Mouse (Mus musculus): ENCODE data around the gene Chrm4.
A peak's percentile ranks its signal among the peaks of the same experiment; 100 is the strongest.

The Chrm4 gene

DNA sequence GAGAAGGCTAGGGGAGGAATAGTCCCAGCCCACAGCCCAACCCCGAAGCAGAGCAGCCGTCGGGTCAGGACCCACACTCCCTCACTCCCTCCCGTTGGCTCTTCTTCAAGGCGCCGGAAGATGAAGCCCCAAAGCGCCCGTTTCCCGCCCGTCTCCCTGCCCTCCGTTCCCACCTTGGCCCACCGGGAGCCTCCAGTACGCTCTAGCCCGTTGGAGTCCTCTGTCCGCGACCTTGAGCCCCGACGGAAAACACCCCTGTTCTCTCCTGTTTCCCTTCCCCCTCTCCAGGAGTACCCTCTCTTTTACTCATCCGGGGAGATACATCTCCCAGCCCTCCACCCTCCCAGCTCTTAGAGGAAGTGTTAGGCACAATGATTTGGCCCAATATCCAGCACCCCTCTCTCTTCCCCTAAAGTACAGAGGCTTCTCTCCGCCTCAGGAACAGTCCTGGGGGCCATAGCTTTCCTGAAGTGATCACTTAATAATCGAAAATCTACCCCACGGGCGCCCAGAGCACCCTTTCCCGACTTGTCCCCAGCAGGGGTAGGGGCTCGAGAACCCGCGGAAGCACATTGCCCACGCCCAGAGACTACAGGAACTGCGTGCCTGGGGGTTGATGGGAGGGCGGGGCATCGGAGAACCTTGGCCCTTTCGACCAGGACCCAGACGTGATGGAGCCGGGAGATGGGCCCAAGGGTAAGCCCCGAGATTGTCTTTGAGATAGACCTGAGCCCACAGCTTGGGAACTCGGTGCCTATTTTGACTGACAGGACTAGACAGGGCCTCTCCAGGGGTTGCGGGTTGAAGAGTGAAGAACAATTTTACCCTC is 4.2 kb upstream of the Chrm4 start:
- peak in 1 of 2 experiments; percentile 16 for DNase-seq

DNA sequence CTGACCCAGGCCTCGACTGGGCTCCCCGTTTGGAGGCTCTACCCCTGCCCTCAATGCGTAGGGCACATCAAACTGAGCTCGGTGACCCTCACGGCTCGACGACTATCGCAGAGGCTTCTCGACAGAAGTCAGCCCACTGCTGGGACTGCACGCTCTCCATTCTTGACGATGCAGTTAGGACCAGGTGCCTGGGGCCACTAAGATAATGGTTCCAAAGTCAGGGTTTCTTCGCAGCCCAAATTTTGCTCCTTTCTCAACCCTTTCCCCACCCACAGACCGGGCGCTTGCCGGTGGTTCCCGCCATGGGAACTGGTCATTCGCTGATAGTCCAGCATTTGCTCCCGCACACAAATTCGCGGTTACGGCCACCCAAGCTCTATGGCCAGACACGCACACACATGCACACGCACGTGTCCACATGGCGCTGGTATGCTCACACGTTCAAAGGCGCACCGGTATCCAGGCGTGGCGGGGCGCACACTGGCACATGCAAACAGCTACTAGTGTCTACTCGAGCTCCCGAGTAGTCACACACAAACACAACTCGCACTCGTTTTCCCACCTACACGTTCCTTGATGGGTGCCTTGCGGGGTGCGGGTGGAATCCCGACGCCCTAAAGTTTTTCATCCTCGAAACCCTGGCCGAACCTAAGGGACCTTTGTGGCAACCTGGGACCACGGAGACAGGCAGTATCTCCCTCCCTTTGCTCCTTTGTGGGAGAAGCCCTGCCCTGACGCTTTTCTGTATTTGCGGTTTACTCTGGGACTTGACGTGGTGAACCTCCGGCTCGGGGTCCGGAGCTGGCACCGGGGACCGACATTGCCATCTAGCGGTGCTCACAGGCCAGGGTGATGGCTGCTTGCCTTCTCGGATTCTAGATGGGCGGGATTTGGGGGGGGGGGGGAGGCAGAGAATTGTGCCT is 3.4 kb upstream of the Chrm4 start:
- DNase-seq = peak; percentile 88 to 91

- no peak for DNase-seq
These were observed 2.3 kb upstream of the Chrm4 start for GRCm38 (mm10) chr2:91924726-91925125.

DNA sequence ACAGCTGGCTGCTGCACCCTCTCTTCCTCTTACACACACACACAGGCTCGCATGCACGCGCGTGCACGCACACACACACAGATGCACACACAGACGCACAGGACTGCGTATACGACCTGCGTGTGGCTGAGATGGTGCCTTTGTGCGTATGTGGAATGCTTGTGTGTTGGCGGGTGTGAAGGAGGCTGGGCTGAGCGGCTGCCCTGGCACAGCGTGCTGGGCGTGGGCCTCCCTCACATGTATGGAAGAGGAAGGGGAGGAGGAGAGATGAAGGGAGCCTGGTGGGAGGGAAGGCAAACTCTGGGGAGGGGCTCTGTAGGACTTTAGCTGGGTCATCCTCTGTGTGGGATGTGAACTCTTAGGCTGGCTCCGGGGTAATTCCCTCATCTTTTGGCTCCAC is 1.6 kb upstream of the Chrm4 start:
- DNase-seq = no peak

DNA sequence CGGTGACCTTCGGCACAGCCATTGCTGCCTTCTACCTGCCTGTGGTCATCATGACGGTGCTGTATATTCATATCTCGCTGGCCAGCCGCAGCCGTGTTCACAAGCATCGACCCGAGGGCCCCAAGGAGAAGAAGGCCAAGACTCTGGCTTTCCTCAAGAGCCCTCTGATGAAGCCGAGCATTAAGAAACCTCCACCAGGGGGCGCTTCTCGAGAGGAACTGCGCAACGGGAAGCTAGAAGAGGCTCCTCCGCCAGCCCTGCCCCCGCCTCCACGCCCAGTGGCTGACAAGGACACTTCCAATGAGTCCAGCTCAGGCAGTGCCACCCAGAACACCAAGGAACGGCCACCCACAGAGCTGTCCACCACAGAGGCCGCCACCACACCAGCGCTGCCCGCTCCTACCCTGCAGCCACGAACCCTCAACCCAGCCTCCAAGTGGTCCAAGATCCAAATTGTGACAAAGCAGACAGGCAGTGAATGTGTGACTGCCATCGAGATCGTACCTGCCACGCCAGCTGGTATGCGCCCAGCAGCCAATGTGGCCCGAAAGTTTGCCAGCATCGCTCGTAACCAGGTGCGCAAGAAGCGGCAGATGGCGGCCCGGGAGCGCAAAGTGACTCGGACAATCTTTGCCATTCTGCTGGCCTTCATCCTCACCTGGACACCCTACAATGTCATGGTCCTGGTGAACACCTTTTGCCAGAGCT is 931 bp downstream of the Chrm4 start:
- peak; percentile 86 to 94 for DNase-seq

DNA sequence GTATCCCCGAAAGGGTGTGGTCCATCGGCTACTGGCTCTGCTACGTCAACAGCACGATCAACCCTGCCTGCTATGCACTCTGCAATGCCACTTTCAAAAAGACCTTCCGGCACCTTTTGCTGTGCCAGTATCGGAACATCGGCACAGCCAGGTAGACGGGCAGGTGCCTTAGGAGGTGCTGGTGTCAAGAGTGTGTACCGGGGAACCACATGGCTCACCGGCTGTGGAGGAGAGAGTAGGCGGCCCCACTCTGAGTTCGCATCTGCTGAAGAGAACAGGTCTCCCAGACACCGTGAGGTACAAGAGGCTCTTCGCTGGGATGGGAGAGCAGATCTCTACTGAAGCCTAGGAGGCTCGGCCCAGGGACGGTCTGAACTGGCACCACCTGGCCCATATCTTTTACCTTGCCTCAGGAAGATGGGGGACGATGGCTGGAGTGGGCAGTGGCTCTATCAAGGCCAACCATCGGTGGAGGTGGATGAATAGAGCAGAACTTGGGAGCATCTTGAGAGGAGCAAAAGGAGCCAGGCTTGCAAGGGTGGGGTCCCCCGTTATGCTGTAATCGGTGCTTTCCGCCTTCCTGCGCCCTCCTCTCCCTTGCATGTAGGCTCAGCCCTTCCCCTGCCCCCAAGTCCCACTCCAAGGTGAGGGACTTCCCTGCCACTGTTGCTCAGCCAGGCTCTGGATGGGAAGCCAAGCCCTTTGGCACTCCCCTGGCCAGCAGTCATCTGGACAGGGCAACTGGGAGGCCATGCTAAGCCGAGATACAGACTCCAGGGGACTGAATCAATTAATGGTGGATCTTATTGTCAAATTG is 1.7 kb downstream of the Chrm4 start:
- peak in 1 of 2 experiments; percentile 28 for DNase-seq

DNA sequence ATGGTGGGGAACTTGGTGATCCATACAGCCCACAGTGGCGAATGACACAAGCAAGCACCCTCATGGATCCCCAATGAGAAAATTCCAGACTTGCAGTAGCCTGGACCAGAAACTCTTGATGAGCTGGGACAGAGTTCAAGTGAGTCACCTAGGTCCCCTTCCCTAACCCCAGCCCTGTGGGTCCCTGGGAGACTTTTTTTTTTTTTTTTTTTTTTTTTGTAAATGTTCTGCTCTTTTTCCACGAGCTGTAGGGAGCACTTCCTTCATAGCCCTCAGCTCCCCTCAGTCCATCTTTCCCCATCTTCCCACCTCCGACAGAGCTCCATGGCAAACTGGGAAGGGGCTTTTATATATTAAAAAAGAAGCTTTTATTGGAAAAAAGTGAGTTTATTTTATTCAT is 2.4 kb downstream of the Chrm4 start:
- DNase-seq = no peak

DNA sequence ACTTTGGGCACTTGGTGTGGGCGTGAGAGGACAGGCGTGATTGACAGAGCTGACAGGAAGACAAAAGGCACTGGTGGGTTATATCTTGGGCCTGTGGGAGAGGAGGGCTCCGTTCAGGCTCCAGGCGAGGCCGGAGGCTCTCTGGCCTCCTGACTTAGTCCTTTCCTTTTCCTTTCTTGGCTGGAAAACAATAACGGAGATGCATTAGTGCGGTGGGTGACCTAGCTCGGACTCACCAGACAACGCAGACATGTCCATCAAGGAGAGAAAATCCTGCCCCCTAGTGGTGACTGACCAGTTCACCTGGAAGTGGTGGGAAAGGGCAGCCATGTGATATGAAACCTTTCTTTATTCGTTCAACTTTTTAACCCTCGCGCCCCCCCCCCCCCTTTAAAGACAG is 2.9 kb downstream of the Chrm4 start:
- peak; percentile 89 to 92 for DNase-seq

- DNase-seq = peak in 1 of 2 experiments; percentile 30
These were observed 3.8 kb downstream of the Chrm4 start for GRCm38 (mm10) chr2:91930761-91931291.

DNA sequence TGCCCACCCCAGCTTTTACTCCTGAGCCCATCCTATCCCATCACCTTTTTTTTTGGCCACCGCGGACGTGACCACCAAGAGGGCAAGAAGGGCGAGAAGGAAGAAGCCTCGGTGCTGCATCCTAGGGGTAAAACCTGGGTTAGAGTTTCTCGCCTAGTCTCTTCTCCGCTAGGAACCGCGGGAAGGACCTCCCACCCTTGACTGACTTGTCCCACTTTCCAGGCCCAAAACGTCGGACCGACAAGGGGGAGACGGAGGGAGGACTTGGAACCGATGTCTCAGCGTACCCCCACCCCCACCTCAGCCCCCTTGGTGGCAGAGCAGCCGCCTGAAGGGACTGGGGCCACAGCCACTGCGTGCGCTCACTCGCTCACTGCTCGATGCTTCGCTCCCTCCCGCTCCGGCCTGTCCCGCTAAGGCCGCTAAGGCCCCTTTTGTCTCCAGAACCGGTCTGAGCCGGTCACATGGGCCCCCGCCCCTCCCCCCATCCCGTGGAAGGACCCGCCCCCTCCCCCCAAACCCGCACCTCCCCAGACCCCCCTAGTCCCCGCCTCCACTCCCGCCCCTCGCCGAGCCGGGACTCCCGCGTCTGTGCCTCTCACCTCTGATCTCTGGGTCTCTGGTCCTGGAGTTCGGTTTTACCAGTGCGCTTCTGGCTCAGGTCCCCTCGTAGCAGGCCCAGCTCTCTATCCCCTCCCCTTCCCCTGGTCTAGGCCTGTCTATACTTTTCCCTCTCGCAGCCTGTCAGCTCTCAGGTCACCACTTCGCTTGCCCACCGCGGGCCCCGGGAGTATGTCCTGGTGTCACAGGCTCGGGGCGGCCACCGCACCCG is 4.5 kb downstream of the Chrm4 start:
- peak; percentile 54 to 71 for DNase-seq

- peak; percentile 33 to 51 for DNase-seq
These were observed 5.2 kb downstream of the Chrm4 start, which contains the start of gene Mdk for GRCm38 (mm10) chr2:91932160-91932711. Gene Mdk, minus strand, starts transcription at chr2:91932297.

GRCm38 (mm10) chr2:91932737-91933350 is 5.8 kb downstream of the Chrm4 start:
- peak; percentile 59 to 67 for DNase-seq

GRCm38 (mm10) chr2:91933471-91933870 is 6.4 kb downstream of the Chrm4 start:
- DNase-seq = peak; percentile 69 to 80

- DNase-seq = no peak
These were observed 7.0 kb downstream of the Chrm4 start for GRCm38 (mm10) chr2:91934016-91934415.

DNA sequence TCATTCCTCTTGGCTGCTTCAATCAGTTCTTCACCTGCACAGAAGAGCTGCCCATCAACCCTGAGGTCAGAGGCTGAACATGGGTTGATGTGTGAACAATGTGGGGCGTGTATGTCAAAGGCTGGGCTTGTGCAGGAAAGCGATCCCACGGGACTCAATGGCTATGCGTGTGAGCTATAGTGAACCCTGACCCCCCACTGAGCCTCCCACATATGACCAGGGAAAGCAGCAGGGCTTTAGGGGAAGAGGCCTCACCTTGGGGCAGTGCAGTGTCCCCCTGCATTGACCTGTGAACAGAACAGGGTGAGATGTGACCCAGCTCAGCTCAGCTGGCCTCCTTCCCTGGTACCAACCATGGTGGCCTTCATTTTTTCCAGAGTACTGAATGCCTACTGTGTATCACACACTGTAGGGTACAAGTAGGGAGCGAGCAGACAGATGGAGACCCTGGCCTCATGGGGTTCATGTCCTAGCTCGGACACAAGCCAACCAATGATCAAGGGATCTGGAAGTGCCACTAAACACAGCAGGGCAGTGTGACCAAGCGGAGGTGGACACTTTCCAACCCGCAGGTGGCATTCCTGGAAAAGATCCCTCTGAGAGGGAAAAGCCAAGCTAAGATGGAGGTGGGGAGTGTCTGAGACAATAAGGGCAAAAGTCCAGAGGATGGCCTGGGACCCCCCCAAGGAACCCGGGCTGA is 7.9 kb downstream of the Chrm4 start:
- DNase-seq = peak; percentile 68 to 74

- DNase-seq = peak in 1 of 2 experiments; percentile 15
These were observed 9.1 kb downstream of the Chrm4 start for GRCm38 (mm10) chr2:91936154-91936553.

DNA sequence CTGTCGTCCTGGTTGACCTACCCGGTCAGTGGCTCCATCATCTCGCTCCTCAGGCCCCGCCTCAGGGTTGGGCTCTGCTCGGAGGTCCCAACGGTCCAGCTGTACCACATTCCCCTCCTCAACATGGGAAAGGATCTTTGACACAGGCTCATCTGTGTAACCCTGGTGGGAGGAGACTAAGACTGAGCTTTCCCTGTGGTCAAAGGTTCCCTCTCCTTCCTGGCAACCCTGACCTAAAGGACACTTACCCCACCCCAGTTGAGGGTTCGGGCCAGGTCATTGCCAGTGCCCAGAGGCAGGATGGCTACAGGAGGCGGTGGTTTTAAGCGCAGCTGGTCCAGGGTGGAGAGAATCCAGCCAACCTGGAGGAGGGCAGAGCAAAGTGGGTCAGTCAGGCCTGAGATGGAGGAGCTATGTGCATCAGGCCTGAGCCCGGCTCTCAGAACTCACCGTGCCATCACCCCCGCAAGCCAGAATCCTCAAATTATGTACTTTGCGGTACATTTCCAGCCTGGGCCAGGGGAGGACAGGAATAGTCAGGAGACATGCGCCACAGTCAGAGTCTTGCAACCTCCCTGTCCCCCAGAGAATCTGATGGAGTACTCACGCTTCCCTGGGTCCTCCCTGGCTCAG is 12.4 kb downstream of the Chrm4 start:
- DNase-seq = no peak

DNA sequence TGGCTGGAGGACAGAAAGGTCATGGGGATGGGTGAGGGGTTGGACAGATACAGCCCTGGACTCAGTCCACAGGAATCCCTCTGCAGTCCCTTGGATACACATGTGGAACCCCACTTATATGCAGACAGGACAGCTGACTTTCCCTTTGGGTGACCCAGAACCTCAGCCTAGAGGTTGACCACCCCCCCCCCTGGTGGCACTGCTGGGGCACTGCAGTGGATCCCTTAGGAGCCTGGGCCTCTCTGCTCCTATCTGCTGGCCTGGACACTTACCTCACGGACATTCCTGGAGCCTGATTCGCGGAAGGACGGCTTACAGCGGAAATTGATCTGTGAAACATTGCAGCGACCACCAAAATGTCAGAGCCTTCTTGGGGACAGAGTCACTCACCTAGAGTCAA is 15.3 kb downstream of the Chrm4 start:
- DNase-seq = peak in 1 of 2 experiments; percentile 44
